Mouse (Mus musculus) megakaryocyte, embryonic 14.5 days (primary cell): ENCODE results near the gene Crtam.

Source experiments
- FLI1 ChIP-seq: IDR thresholded peaks from 2 replicates; pipeline ENCODE4 v1.6.1; 2012; ENCODE audit warnings: low read length, inconsistent platforms, mixed read lengths
- GATA1 ChIP-seq: IDR thresholded peaks from 3 replicates; pipeline ENCODE4 v1.6.1; 2012; ENCODE audit warnings: mixed read lengths, low read length, inconsistent platforms, borderline replicate concordance

GRCm38 (mm10) chr9:41021690-41022089, 17.3 kb upstream of the Crtam start:
- TF ChIP-seq FLI1 (no peak), GATA1 (no peak)
